Mouse (Mus musculus): ENCODE results near the gene 0610010F05Rik.

DNA sequence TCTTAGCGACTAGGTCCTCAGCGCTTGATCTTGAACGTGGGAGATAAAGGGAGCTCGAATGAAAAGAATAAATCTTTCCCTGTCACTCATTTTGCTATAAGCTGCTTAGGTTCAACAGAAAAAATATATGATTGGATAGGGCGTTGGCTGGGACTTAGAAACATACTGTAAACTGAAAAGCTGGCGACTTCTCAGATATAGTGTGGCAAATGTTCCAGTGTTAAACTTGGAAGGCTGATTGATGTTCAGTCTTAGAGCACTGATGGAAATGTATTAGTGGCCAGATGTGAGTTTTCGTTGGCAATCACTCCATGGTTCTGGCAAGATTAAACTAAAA lies 408 bp upstream of the 0610010F05Rik start:
- TF ChIP-seq CTCF (IDR thresholded peaks at IDR 0.05; ENCODE audit: insufficient read depth, low read depth, low read length) (no peak), POLR2A (IDR thresholded peaks at IDR 0.05; ENCODE audit: insufficient read depth, low read depth, low read length) (no peak)
